Mouse (Mus musculus): ENCODE measurements around the gene Ajm1.
"Not testable (repeated sequence)": the region's sequence is repeated elsewhere in the genome, so short reads cannot be mapped to it uniquely, and the experiment has no call there.

- TF ChIP-seq CTCF (IDR thresholded peaks at IDR 0.05; ENCODE audit: extremely low read depth, insufficient read length, insufficient replicate concordance, low read depth, low read length); POLR2A (IDR thresholded peaks at IDR 0.05; ENCODE audit: low read depth, low read length): not testable (repeated sequence)
Measured at GRCm38 (mm10) chr2:25555479-25555878, 26.1 kb downstream of the Ajm1 start.

All from small intestine, adult 2 months (tissue).